Mouse (Mus musculus) spleen, adult 2 months (tissue): ENCODE measurements around the gene Tmed3.

Experiments used
- CTCF ChIP-seq: fragments of 200-500 bp; IDR thresholded peaks from 2 replicates; pipeline ENCODE4 v1.5.1; 2011; ENCODE audit warnings: mild to moderate bottlenecking, inconsistent platforms; ENCODE audit not compliant: insufficient read depth, insufficient read length, insufficient replicate concordance; ENCODE audit errors: extremely low read depth
- POLR2A ChIP-seq: fragments of 200-500 bp; IDR thresholded peaks from 2 replicates; pipeline ENCODE4 v1.6.1; 2011; ENCODE audit warnings: low read depth, low read length, inconsistent platforms

GRCm38 (mm10) chr9:89695143-89695542 is 9.7 kb downstream of the Tmed3 start:
- no peak for TF ChIP-seq CTCF
- TF ChIP-seq POLR2A, result no peak
